Mouse (Mus musculus): ENCODE data around the gene 1190005I06Rik. TPM values are rescaled to one million over a fixed set of nuclear protein-coding genes. Genes with fewer than 3 reads are reported as not detected.

Gene 1190005I06Rik
- total RNA-seq, 2 experiments from 2014 or later = 10.1 to 15.6 TPM

DNA sequence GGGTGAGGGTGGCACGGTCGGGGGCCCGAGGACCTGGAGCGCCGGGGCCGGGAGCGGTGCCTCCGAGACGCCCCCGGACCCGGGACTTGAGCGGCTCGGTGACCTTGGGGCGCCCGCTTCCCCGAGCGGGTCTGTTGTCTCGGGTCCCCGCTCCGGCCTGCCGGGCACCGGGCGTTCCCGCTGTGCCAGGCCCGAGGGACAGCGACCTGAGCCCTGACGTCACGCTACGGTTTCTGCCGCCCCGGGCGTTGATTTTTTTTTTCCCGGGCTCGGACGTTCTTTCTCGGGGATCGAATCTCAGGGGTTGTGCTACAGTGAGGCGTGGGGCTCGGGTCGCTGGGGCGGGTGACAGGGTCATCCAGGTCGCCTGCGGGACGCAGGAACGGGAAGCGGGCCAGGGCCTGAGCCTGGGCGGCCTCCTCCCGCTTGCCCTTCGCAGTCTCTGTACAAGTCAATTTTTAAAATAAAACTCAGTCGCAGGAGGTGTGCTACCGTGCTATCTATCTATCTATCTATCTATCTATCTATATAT, 21.0 kb upstream of the 1190005I06Rik start, which contains the start of gene Emc8:
Gene Emc8 (minus strand): TSS at position 200 of the 532 bp plus-strand sequence.
- no peak for DNase-seq (ENCODE audit: low spot score in 2 of 2)

DNA sequence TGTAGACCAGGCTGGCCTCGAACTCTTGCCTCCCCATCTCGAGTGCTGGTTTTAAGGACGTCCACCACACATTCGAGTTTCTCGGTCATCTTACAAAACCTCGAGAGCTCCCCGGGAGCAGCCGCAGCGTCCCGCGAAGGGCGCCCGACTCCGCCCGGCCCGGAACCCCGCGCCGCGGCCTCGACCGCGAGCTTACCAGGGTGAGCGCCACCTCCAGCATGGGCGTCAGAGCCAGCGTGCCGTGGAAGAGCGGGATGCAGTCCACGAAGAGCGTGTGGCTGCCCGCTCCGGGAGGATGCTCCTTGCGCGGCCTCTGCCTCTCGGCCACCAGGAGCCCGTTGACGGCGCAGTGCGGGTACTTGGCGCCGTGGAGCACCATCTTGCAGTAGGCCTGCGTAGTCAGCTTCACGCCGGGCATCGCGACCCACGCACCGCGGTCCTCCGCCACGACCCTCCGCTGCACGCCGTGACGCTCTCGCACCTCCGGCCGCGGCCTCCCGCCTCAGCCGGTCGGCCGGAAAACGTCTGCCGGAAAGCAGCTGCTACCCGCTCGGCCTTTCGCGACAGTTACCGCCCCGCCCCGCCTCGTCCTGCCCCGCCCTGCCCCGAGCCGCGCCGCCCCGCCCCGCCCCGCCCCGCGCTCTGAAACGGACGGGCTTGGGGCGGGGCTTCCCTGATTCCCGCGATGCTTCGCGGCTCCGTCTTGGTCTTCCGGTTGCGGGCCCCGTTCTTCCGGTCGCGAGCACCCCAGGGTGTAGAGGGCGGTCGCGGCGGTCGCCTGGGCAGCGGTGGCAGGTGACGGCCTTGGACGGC, 20.3 kb upstream of the 1190005I06Rik start, which contains the start of the genes Gm27021 and Cox4i1:
Gene Gm27021 (minus strand): TSS at position 519 of the 813 bp plus-strand sequence.
Gene Cox4i1 (plus strand): TSS at position 662 of the 813 bp plus-strand sequence.
- DNase-seq (ENCODE audit: low spot score in 2 of 2) = peak; percentile 87 to 92

DNA sequence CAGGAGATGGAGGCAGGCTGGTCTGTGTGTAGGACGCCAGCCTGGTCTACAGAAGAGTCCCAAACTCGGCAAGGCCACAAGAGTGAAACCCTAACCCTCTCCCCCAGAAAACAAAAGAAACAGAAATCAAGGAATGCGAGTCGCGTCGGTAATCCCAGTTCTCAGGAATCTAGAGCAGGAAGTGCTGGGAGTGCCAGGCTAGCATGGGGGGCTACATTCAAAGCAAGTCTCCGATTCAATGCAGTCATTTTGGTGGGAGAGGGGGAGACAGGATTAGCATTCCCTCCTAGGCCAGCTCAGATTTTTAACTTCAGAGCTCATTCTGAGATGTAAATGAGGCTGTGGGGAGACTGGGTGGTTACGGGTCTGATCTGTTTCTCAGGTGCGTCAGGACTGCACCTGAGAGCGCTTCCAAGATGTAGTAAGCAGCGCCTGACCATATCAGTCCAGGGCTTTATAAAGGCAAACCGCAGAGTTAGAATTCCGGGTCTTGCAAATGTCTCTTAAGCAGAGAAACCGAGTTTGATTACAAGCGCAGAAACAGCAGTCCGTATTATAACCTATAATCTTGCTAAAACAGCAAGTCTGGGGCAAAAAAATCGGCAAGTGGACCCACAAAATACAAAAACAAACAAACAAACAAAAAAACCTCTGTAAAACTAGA, 19.5 kb upstream of the 1190005I06Rik start:
- DNase-seq (ENCODE audit: low spot score in 2 of 2) = no peak

DNA sequence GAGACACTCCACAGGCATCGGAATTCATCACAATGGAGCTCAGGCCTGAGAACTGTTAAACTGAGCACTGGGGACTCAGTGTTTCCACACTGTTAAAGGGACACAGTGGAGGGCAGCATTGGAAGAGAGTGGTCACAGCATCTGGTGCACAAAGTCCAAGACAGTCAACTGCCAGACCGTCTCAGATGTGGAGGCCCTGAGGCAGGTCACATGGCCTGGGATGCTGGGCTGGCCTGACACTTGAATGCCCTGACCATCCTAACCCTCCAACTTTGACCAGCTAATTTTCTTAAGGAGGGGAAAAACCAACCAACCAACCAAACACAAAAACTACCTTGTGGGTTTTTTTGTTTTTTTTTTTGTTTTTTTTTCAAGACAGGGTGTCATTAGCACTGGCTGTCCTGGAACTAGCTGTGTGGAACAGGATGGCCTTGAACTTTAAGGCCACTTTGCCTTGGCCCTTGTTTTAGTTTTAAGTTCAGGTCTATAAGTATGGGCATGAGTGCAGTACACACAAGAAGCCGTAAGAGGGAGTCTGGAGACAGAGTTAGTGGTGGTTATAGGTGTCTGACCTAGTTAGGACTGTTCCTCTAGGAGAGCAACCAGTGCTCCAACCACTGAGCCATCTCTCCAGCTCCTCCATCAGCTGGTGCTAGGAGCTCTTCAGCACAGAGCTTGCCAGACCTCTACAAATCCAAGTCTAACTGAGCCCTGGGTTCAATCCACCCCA, 18.5 kb upstream of the 1190005I06Rik start:
- no peak for DNase-seq (ENCODE audit: low spot score in 2 of 2)

GRCm38 (mm10) chr8:120664566-120664965, 17.1 kb upstream of the 1190005I06Rik start:
- DNase-seq (ENCODE audit: low spot score in 2 of 2) = no peak

DNA sequence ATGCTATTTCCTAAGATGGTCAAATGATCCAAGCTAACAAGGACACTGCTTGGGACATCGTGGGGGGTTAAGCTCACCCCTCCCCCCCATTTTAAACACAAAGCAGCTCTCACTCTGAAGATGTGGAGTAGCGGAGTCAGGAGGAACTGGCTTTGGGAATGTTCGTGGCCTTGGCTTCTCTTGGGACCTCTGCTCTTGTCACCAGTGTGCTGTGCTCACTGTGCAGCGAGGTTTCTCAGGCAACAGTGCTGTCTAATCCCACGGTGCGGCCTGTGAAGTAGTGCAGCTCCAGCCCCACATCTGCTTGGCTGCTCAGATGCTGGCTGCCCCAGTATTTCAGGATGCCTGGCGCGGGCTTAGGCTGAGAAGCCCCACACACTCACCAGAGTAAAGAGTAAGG, 10.0 kb upstream of the 1190005I06Rik start:
- no peak for DNase-seq (ENCODE audit: low spot score in 2 of 2)

GRCm38 (mm10) chr8:120656322-120657052, 9.1 kb upstream of the 1190005I06Rik start:
- no peak for DNase-seq (ENCODE audit: low spot score in 2 of 2)

- peak; percentile 65 to 66 for DNase-seq (ENCODE audit: low spot score in 2 of 2)
These were observed 2.8 kb downstream of the 1190005I06Rik start for GRCm38 (mm10) chr8:120644663-120645062.

DNA sequence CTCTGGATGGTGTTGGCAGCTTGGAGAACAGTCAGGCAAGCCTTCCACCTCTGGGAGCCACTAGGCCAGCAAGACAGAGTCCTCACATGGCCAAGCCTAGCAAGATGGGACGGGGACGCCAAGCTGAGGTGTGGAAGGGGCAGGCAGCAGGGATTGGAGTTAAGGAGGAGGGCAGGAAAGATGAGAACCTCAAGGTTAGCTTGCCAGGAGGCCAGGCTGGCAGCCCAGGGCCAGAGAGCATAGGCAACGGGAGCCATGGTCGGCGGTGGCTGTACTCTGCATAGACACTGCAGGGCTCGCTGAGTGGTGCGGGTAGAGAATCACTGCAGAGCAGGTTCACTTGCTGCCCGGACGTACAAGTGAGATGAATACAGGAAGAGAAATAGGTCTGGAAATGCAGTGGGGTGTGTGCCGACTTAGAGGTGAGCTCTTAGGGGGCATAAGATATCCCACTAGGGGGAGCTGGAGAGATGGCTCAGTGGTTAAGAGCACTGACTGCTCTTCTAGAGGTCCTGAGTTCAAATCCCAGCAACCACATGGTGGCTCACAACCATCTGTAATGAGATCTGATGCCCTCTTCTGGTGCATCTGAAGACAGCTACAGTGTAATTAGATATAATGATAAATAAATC, 5.3 kb downstream of the 1190005I06Rik start:
- no peak for DNase-seq (ENCODE audit: low spot score in 2 of 2)

- DNase-seq (ENCODE audit: low spot score in 2 of 2) = no peak
These were observed 6.2 kb downstream of the 1190005I06Rik start for GRCm38 (mm10) chr8:120641245-120641644.

GRCm38 (mm10) chr8:120634329-120634839, 13.0 kb downstream of the 1190005I06Rik start:
- peak; percentile 44 to 49 for DNase-seq (ENCODE audit: low spot score in 2 of 2)

DNA sequence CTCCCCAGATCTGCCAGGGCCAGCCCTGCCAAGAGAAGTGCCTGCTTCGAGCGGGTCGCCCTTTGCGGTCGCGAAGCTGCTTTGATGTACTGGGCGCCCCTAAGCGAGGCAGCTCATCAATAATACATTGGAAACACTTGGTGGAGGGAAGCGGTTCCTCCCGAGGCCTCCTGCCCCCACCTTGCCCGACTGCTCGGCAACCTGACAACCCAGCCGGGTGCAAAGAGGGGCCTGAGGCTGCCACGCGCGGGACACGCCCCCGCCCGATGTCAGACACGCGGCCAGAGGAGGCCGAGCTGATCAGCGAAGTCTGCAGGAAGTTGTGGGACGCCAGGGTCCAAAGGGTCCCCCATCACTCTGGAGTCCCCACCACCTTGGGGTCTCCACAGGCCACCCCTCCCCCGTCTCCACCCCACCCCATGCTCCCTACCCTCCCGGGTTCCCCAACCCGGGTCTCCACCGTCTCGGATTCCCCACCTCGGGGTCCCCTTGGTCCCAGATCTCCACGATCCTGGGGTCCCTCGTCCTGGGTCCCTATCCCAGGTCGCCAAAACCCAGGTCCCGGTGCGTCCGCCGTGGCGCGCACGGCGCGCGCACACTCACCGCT, 13.7 kb downstream of the 1190005I06Rik start:
- peak in 1 of 2 experiments; percentile 8 for DNase-seq (ENCODE audit: low spot score in 2 of 2)

- no peak for DNase-seq (ENCODE audit: low spot score in 2 of 2)
These were observed 14.3 kb downstream of the 1190005I06Rik start for GRCm38 (mm10) chr8:120632969-120633664.

GRCm38 (mm10) chr8:120631441-120632375, 15.7 kb downstream of the 1190005I06Rik start:
- no peak for DNase-seq (ENCODE audit: low spot score in 2 of 2)

- DNase-seq (ENCODE audit: low spot score in 2 of 2) = no peak
These were observed 16.6 kb downstream of the 1190005I06Rik start for GRCm38 (mm10) chr8:120630848-120631247.

DNA sequence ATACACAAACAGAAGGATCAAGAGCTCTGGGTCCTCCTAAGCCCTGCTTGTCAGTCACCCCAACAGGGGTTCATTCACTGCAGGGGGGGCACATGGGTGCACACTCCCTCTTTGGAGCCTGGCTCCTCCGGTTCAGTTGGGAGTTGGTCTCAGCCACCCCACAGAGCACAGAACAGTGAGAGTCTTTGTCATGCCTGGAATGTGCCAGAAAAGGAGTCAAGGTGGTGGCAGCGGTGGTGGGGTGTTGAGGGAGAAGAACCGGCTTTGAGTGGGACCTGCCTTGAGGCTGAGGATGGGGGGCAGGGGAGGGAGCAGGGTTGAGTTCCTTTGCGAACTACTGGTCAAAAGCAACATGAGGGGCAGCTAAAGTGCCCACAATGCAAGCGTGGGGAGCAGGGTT, 17.4 kb downstream of the 1190005I06Rik start:
- no peak for DNase-seq (ENCODE audit: low spot score in 2 of 2)

GRCm38 (mm10) chr8:120627298-120627697, 20.1 kb downstream of the 1190005I06Rik start:
- peak in 1 of 2 experiments; percentile 21 for DNase-seq (ENCODE audit: low spot score in 2 of 2)

GRCm38 (mm10) chr8:120626461-120626860, 21.0 kb downstream of the 1190005I06Rik start:
- no peak for DNase-seq (ENCODE audit: low spot score in 2 of 2)

Measured in left cerebral cortex, adult 18-20 months (tissue).